Mouse (Mus musculus): ENCODE measurements around the gene Wwox. TPM values are rescaled to one million over a fixed set of nuclear protein-coding genes. Genes with fewer than 3 reads are reported as not detected.
A peak's percentile ranks its signal among the peaks of the same experiment; 100 is the strongest.

Wwox gene
- polyA plus RNA-seq, 1 experiment from 2014 or later, result 14.0 TPM

GRCm38 (mm10) chr8:115156142-115156541 lies 716.7 kb downstream of the Wwox start:
- ATAC-seq (replicated peaks; ENCODE audit: low FRiP score, low TSS enrichment, low read depth) (no peak), DNase-seq (ENCODE audit: low spot score) (no peak)
- no peak overlapping the region for H3K9ac ChIP-seq (ENCODE audit: low read length)
- no peaks in the 10 kb centered on the region for H3K36me3 ChIP-seq (ENCODE audit: control insufficient read depth, insufficient read depth, low read length)
- H3K4me2 ChIP-seq (ENCODE audit: low read length), result no peak overlapping the region
- no peaks in the 10 kb centered on the region for H3K9me3 ChIP-seq (ENCODE audit: control insufficient read depth, low read length)
- WGBS, result 77% methylated on average over 8 of the region's 8 CpGs
- H3K4me1 ChIP-seq (replicated peaks; ENCODE audit: control insufficient read depth, insufficient read depth, low read length), result peaks cover 18% of the 10 kb centered on the region
- no peak overlapping the region for H3K27ac ChIP-seq (ENCODE audit: low read depth)
- no peak overlapping the region for H3K4me3 ChIP-seq (ENCODE audit: low read depth, low read length)
- no peaks in the 10 kb centered on the region for H3K27me3 ChIP-seq (replicated peaks; ENCODE audit: control insufficient read depth, insufficient read depth, low read length)

GRCm38 (mm10) chr8:115157977-115158720 lies 718.7 kb downstream of the Wwox start:
- WGBS, result 59% methylated on average over 12 of the region's 12 CpGs
- Histone ChIP-seq H3K27ac (ENCODE audit: low read depth) (no peak overlapping the region), H3K36me3 (ENCODE audit: control insufficient read depth, insufficient read depth, low read length) (no peaks in the 10 kb centered on the region), H3K9me3 (ENCODE audit: control insufficient read depth, low read length) (no peaks in the 10 kb centered on the region), H3K9ac (ENCODE audit: low read length) (no peak overlapping the region), H3K4me1 (replicated peaks; ENCODE audit: control insufficient read depth, insufficient read depth, low read length) (peaks cover 19% of the 10 kb centered on the region; the same call in 1 of the 2 replicates), H3K27me3 (replicated peaks; ENCODE audit: control insufficient read depth, insufficient read depth, low read length) (no peaks in the 10 kb centered on the region), H3K4me3 (ENCODE audit: low read depth, low read length) (no peak overlapping the region), H3K4me2 (ENCODE audit: low read length) (no peak overlapping the region)
- ATAC-seq (replicated peaks; ENCODE audit: low FRiP score, low TSS enrichment, low read depth), result no peak
- DNase-seq (ENCODE audit: low spot score), result no peak

GRCm38 (mm10) chr8:115158721-115159111 lies 719.3 kb downstream of the Wwox start:
- 7% methylated on average over 8 of the region's 8 CpGs for WGBS
- ATAC-seq (replicated peaks; ENCODE audit: low FRiP score, low TSS enrichment, low read depth), result peak; percentile 61

GRCm38 (mm10) chr8:115159208-115159607 lies 719.8 kb downstream of the Wwox start:
- WGBS, result 9% methylated on average over 18 of the region's 18 CpGs
- peak overlapping the region; percentile 54 for H3K4me2 ChIP-seq (ENCODE audit: low read length)
- H3K27ac ChIP-seq (ENCODE audit: low read depth), result peak overlapping the region; percentile 51; the same call in 1 of the 2 replicates
- DNase-seq (ENCODE audit: low spot score) (peak; percentile 65), ATAC-seq (replicated peaks; ENCODE audit: low FRiP score, low TSS enrichment, low read depth) (no peak)
- H3K4me1 ChIP-seq (replicated peaks; ENCODE audit: control insufficient read depth, insufficient read depth, low read length), result peaks cover 20% of the 10 kb centered on the region; the same call in 1 of the 2 replicates
- no peaks in the 10 kb centered on the region for H3K27me3 ChIP-seq (replicated peaks; ENCODE audit: control insufficient read depth, insufficient read depth, low read length)
- no peaks in the 10 kb centered on the region for H3K9me3 ChIP-seq (ENCODE audit: control insufficient read depth, low read length)
- no peaks in the 10 kb centered on the region for H3K36me3 ChIP-seq (ENCODE audit: control insufficient read depth, insufficient read depth, low read length)
- peak overlapping the region; percentile 23 for H3K4me3 ChIP-seq (ENCODE audit: low read depth, low read length)
- H3K9ac ChIP-seq (ENCODE audit: low read length), result peak overlapping the region; percentile 29; the same call in 1 of the 2 replicates

More at GRCm38 (mm10) chr8:115158721-115159111, 719.3 kb downstream of the Wwox start:
- no peak overlapping the region for H3K9ac ChIP-seq (ENCODE audit: low read length)
- H3K27me3 ChIP-seq (replicated peaks; ENCODE audit: control insufficient read depth, insufficient read depth, low read length), result no peaks in the 10 kb centered on the region
- no peaks in the 10 kb centered on the region for H3K9me3 ChIP-seq (ENCODE audit: control insufficient read depth, low read length)
- H3K4me3 ChIP-seq (ENCODE audit: low read depth, low read length), result peak overlapping the region; percentile 23; the same call in 1 of the 2 replicates
- peak overlapping the region; percentile 51; the same call in 1 of the 2 replicates for H3K27ac ChIP-seq (ENCODE audit: low read depth)
- H3K4me1 ChIP-seq (replicated peaks; ENCODE audit: control insufficient read depth, insufficient read depth, low read length), result peaks cover 19% of the 10 kb centered on the region; the same call in 1 of the 2 replicates
- DNase-seq (ENCODE audit: low spot score), result peak; percentile 69
- peak overlapping the region; percentile 54 for H3K4me2 ChIP-seq (ENCODE audit: low read length)
- no peaks in the 10 kb centered on the region for H3K36me3 ChIP-seq (ENCODE audit: control insufficient read depth, insufficient read depth, low read length)

- H3K9me3 ChIP-seq (ENCODE audit: control insufficient read depth, low read length), result no peaks in the 10 kb centered on the region
- peak overlapping the region; percentile 54 for H3K4me2 ChIP-seq (ENCODE audit: low read length)
- DNase-seq (ENCODE audit: low spot score), result peak; percentile 75
- peaks cover 26% of the 10 kb centered on the region; the same call in 1 of the 2 replicates for H3K4me1 ChIP-seq (replicated peaks; ENCODE audit: control insufficient read depth, insufficient read depth, low read length)
- H3K27me3 ChIP-seq (replicated peaks; ENCODE audit: control insufficient read depth, insufficient read depth, low read length), result no peaks in the 10 kb centered on the region
- WGBS, result 15% methylated on average over 22 of the region's 22 CpGs
- peak overlapping the region; percentile 29 for H3K9ac ChIP-seq (ENCODE audit: low read length)
- peak overlapping the region; percentile 44; the same call in 1 of the 2 replicates for H3K27ac ChIP-seq (ENCODE audit: low read depth)
- H3K4me3 ChIP-seq (ENCODE audit: low read depth, low read length), result peak overlapping the region; percentile 23
- no peaks in the 10 kb centered on the region for H3K36me3 ChIP-seq (ENCODE audit: control insufficient read depth, insufficient read depth, low read length)
- no peak for ATAC-seq (replicated peaks; ENCODE audit: low FRiP score, low TSS enrichment, low read depth)
Measured at GRCm38 (mm10) chr8:115159711-115160374, 720.4 kb downstream of the Wwox start.

GRCm38 (mm10) chr8:115160407-115160806 lies 721.0 kb downstream of the Wwox start:
- Histone ChIP-seq H3K36me3 (ENCODE audit: control insufficient read depth, insufficient read depth, low read length) (no peaks in the 10 kb centered on the region), H3K9ac (ENCODE audit: low read length) (no peak overlapping the region), H3K27ac (ENCODE audit: low read depth) (no peak overlapping the region), H3K4me1 (replicated peaks; ENCODE audit: control insufficient read depth, insufficient read depth, low read length) (peaks cover 28% of the 10 kb centered on the region; the same call in 1 of the 2 replicates), H3K9me3 (ENCODE audit: control insufficient read depth, low read length) (no peaks in the 10 kb centered on the region), H3K27me3 (replicated peaks; ENCODE audit: control insufficient read depth, insufficient read depth, low read length) (no peaks in the 10 kb centered on the region), H3K4me2 (ENCODE audit: low read length) (peak overlapping the region; percentile 54), H3K4me3 (ENCODE audit: low read depth, low read length) (peak overlapping the region; percentile 23)
- DNase-seq (ENCODE audit: low spot score) (no peak), ATAC-seq (replicated peaks; ENCODE audit: low FRiP score, low TSS enrichment, low read depth) (no peak)
- 86% methylated on average over 5 of the region's 5 CpGs for WGBS

- WGBS, result 57% methylated on average over 9 of the region's 9 CpGs
- H3K4me2 ChIP-seq (ENCODE audit: low read length), result no peak overlapping the region
- no peaks in the 10 kb centered on the region for H3K27me3 ChIP-seq (replicated peaks; ENCODE audit: control insufficient read depth, insufficient read depth, low read length)
- H3K4me1 ChIP-seq (replicated peaks; ENCODE audit: control insufficient read depth, insufficient read depth, low read length), result peaks cover 32% of the 10 kb centered on the region; the same call in 1 of the 2 replicates
- H3K9me3 ChIP-seq (ENCODE audit: control insufficient read depth, low read length), result no peaks in the 10 kb centered on the region
- H3K9ac ChIP-seq (ENCODE audit: low read length), result no peak overlapping the region
- no peaks in the 10 kb centered on the region for H3K36me3 ChIP-seq (ENCODE audit: control insufficient read depth, insufficient read depth, low read length)
- no peak for DNase-seq (ENCODE audit: low spot score)
- no peak overlapping the region for H3K27ac ChIP-seq (ENCODE audit: low read depth)
- ATAC-seq (replicated peaks; ENCODE audit: low FRiP score, low TSS enrichment, low read depth), result no peak
- no peak overlapping the region for H3K4me3 ChIP-seq (ENCODE audit: low read depth, low read length)
Measured at GRCm38 (mm10) chr8:115161520-115161919, 722.1 kb downstream of the Wwox start.

GRCm38 (mm10) chr8:115164872-115165271 lies 725.4 kb downstream of the Wwox start:
- no peak for DNase-seq (ENCODE audit: low spot score)
- no peak for ATAC-seq (replicated peaks; ENCODE audit: low FRiP score, low TSS enrichment, low read depth)

More at GRCm38 (mm10) chr8:115164872-115165271, 725.4 kb downstream of the Wwox start:
- H3K36me3 ChIP-seq (ENCODE audit: control insufficient read depth, insufficient read depth, low read length), result no peaks in the 10 kb centered on the region
- H3K9ac ChIP-seq (ENCODE audit: low read length), result no peak overlapping the region
- peak overlapping the region; percentile 24; the same call in 1 of the 2 replicates for H3K27ac ChIP-seq (ENCODE audit: low read depth)
- WGBS, result 8% methylated on average over 13 of the region's 13 CpGs
- H3K4me3 ChIP-seq (ENCODE audit: low read depth, low read length), result no peak overlapping the region
- H3K4me2 ChIP-seq (ENCODE audit: low read length), result peak overlapping the region; percentile 36
- H3K4me1 ChIP-seq (replicated peaks; ENCODE audit: control insufficient read depth, insufficient read depth, low read length), result peaks cover 23% of the 10 kb centered on the region; the same call in 1 of the 2 replicates
- no peaks in the 10 kb centered on the region for H3K9me3 ChIP-seq (ENCODE audit: control insufficient read depth, low read length)
- no peaks in the 10 kb centered on the region for H3K27me3 ChIP-seq (replicated peaks; ENCODE audit: control insufficient read depth, insufficient read depth, low read length)
